Mouse (Mus musculus) liver, postnatal 0 days (tissue): ENCODE results near the gene Olfr680-ps1.

Experiments used
- CTCF ChIP-seq: sonication (generic); IDR thresholded peaks from 2 replicates; pipeline ENCODE4 v1.5.1; 2016; ENCODE audit warnings: antibody characterized with exemption, low read depth
- EP300 ChIP-seq: IDR thresholded peaks from 2 replicates; pipeline ENCODE4 v1.6.1; 2016; ENCODE audit warnings: antibody characterized with exemption, low read depth, mild to moderate bottlenecking

DNA sequence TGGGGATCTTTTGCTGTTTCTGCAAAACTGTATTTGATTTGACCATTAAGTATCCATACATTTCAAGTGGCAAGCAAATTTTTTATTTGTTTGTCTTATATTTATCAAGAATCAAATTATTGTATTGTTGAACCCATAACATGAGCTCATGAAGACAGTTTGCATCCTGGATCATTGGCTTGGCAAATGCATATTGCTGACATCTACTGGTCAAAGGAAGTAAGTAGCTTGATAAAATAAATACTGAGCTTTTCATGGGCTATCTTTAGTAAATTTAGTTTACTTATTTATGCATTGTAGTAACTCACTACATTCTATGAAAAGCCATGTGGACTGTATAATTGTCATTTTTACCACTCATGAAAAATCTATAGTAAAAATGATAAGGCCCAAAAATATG lies 33.7 kb downstream of the Olfr680-ps1 start:
- TF ChIP-seq CTCF (no peak), EP300 (no peak)
